Mouse (Mus musculus) lung, embryonic 16.5 days (tissue): ENCODE measurements around the gene Rps27rt. TPM values are rescaled to one million over a fixed set of nuclear protein-coding genes. Genes with fewer than 3 reads are reported as not detected.

Source experiments
- ATAC-seq: fragments of 200-750 bp; cut with Nextera tagmentation; 2 replicates; pipeline ENCODE4 v1.8.0; 2017; ENCODE audit warnings: low read depth, mild to moderate bottlenecking, moderate library complexity
- H3K27ac ChIP-seq: fragments of 300-500 bp; sonication (generic); 2 replicates; pipeline ENCODE4 v1.5.1; 2014; ENCODE audit warnings: mild to moderate bottlenecking, control low read depth, low read length
- H3K27me3 ChIP-seq: fragments of 300-500 bp; sonication (generic); 2 replicates; pipeline ENCODE4 v1.6.1; 2014; ENCODE audit warnings: low read depth, low read length, mixed read lengths; ENCODE audit not compliant: control insufficient read depth, insufficient read depth
- H3K36me3 ChIP-seq: fragments of 300-500 bp; sonication (generic); 2 replicates; pipeline ENCODE4 v1.6.1; 2014; ENCODE audit warnings: low read length; ENCODE audit not compliant: control insufficient read depth, insufficient read depth
- H3K4me1 ChIP-seq: fragments of 300-500 bp; sonication (generic); replicated peaks from 2 replicates; pipeline ENCODE4 v1.6.1; 2014; ENCODE audit warnings: low read length, mixed read lengths; ENCODE audit not compliant: control insufficient read depth, insufficient read depth
- H3K4me2 ChIP-seq: fragments of 300-500 bp; sonication (generic); 2 replicates; pipeline ENCODE4 v1.6.1; 2014; ENCODE audit warnings: low read depth, low read length, control low read depth
- H3K4me3 ChIP-seq: fragments of 300-500 bp; sonication (generic); 2 replicates; pipeline ENCODE4 v1.5.1; 2014; ENCODE audit warnings: mild to moderate bottlenecking, low read length, control low read depth
- H3K9ac ChIP-seq: fragments of 300-500 bp; sonication (generic); 2 replicates; pipeline ENCODE4 v1.6.1; 2014; ENCODE audit warnings: low read length, control low read depth
- H3K9me3 ChIP-seq: fragments of 300-500 bp; sonication (generic); 2 replicates; pipeline ENCODE4 v1.6.1; 2016; ENCODE audit warnings: low read length; ENCODE audit not compliant: control insufficient read depth
- WGBS: fragments of 180-500 bp; shearing (Covaris S2); extraction: QIAGEN DNeasy Blood & Tissue Kit; methylation state at CpG from one replicate; pipeline ENCODE4 v1.1.7; 2014; 5-methylcytosine and 5-hydroxymethylcytosine counted together
- polyA plus RNA-seq: library from polyadenylated mRNA; unstranded; fragments of >200 nt; fragmentation: Nextera tagmentation; extraction: Ambion mirVana; gene quantifications from 2 replicates; pipeline ENCODE4 v1.2.1, GENCODE M21; 2015

Gene Rps27rt
- polyA plus RNA-seq, 1 experiment from 2014 or later = 402 TPM

DNA sequence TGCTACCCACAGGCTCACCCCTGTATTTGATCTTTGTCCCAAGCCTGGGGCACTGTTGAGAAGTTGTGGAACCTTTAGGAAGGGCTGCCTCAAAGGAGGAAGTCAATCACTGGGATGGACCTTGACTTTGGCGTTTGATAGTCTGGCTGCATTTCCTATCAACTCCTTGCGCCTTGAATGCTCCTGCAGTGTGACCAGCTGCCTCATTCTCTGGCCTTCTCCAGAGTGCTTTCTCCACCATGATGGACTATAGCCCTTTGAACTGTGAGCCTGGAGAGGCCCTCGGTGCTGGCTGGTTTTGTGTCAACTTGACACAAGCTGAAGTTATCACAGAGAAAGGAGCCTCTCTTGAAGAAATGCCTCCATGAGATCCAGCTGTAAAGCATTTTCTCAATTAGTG, 37.9 kb downstream of the Rps27rt start:
- Histone ChIP-seq H3K4me2 (no peak overlapping the region), H3K9ac (no peak overlapping the region), H3K27me3 (no peaks in the 10 kb centered on the region), H3K9me3 (no peaks in the 10 kb centered on the region), H3K27ac (no peak overlapping the region), H3K4me1 (no peaks in the 10 kb centered on the region), H3K36me3 (no peaks in the 10 kb centered on the region), H3K4me3 (no peak overlapping the region)
- no peak for ATAC-seq
- 90% methylated on average over 3 of the region's 3 CpGs for WGBS

GRCm38 (mm10) chr9:114936687-114937086, 45.9 kb downstream of the Rps27rt start:
- ATAC-seq = no peak
- Histone ChIP-seq H3K9ac (no peak overlapping the region), H3K9me3 (no peaks in the 10 kb centered on the region), H3K4me1 (peaks cover 8% of the 10 kb centered on the region; the same call in 1 of the 2 replicates), H3K4me3 (no peak overlapping the region), H3K36me3 (no peaks in the 10 kb centered on the region), H3K27me3 (no peaks in the 10 kb centered on the region), H3K4me2 (no peak overlapping the region), H3K27ac (no peak overlapping the region)
- WGBS = 68% methylated on average over 2 of the region's 2 CpGs

GRCm38 (mm10) chr9:114935321-114935720, 47.2 kb downstream of the Rps27rt start:
- H3K4me1 ChIP-seq = peaks cover 8% of the 10 kb centered on the region; the same call in 1 of the 2 replicates
- H3K9me3 ChIP-seq = no peaks in the 10 kb centered on the region
- ATAC-seq = no peak
- WGBS = 86% methylated on average over 4 of the region's 4 CpGs
- H3K36me3 ChIP-seq = no peaks in the 10 kb centered on the region
- H3K4me3 ChIP-seq = no peak overlapping the region
- H3K27me3 ChIP-seq = no peaks in the 10 kb centered on the region
- H3K9ac ChIP-seq = no peak overlapping the region
- no peak overlapping the region for H3K27ac ChIP-seq
- no peak overlapping the region for H3K4me2 ChIP-seq

- no peaks in the 10 kb centered on the region for H3K36me3 ChIP-seq
- WGBS = 55% methylated on average over 11 of the region's 11 CpGs
- 0 out of 2 replicates have a peak overlapping the region, but pooled peaks have one; percentile 12 for H3K9ac ChIP-seq
- no peak overlapping the region for H3K27ac ChIP-seq
- peak overlapping the region; percentile 80 for H3K4me2 ChIP-seq
- peak overlapping the region; percentile 69 for H3K4me3 ChIP-seq
- no peaks in the 10 kb centered on the region for H3K9me3 ChIP-seq
- H3K27me3 ChIP-seq = no peaks in the 10 kb centered on the region
- peak; percentile 0; the same call in 1 of the 2 replicates for ATAC-seq
- peaks cover 8% of the 10 kb centered on the region; the same call in 1 of the 2 replicates for H3K4me1 ChIP-seq
Measured at GRCm38 (mm10) chr9:114934231-114934630, 48.3 kb downstream of the Rps27rt start.

GRCm38 (mm10) chr9:114933723-114934171, 48.8 kb downstream of the Rps27rt start, which contains the start of gene Gpd1l:
Gene Gpd1l, minus strand, starts transcription at chr9:114933987.
- no peaks in the 10 kb centered on the region for H3K36me3 ChIP-seq
- no peaks in the 10 kb centered on the region for H3K27me3 ChIP-seq
- WGBS = under 1% methylated on average over 30 of the region's 30 CpGs
- peak within 1 kb of the TSS; percentile 84 for H3K27ac ChIP-seq
- peak within 1 kb of the TSS; percentile 75 for H3K9ac ChIP-seq
- H3K9me3 ChIP-seq = no peaks in the 10 kb centered on the region
- H3K4me1 ChIP-seq = peaks cover 8% of the 10 kb centered on the region; the same call in 1 of the 2 replicates
- peak within 1 kb of the TSS; percentile 80 for H3K4me2 ChIP-seq
- H3K4me3 ChIP-seq = peak within 1 kb of the TSS; percentile 69
- peak; percentile 99 for ATAC-seq

DNA sequence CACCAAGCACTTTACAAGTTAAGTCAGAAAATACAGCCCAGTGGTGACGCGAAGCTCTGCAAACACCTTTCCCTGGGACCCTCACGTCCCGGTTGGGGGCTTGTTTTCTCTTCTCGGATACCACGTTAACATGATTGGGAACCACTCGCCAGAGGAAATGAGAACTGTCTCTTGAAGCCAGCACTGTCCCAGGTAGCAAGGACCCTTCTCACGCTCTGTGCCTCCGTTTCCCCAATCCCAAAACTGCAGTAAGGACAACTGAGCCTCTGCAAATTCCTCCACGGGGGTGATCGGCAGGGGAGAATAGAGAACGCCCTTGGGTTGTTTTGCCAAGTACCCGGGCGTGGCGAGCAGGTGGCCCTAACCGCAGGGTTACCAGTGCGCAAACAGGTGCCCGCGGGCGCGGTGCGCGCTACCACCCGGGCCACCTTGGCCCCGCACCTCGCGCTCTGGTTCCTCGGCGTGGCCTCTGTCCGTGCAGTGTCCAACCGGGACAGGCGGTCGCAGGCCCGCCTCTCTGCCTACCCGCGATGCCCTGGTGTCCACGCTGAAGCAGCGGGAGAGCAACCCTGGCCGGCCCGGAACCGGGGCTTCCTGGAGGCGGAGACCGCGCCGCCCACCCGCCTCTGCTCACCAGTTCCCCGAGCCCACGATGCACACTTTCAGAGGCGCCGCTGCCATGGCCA, 49.4 kb downstream of the Rps27rt start:
- peak overlapping the region; percentile 69 for H3K4me3 ChIP-seq
- H3K4me1 ChIP-seq = peaks cover 8% of the 10 kb centered on the region; the same call in 1 of the 2 replicates
- no peaks in the 10 kb centered on the region for H3K27me3 ChIP-seq
- under 1% methylated on average over 50 of the region's 50 CpGs for WGBS
- peak overlapping the region; percentile 80 for H3K4me2 ChIP-seq
- peak overlapping the region; percentile 75 for H3K9ac ChIP-seq
- ATAC-seq = no peak; the same call in 1 of the 2 replicates
- H3K27ac ChIP-seq = peak overlapping the region; percentile 84
- no peaks in the 10 kb centered on the region for H3K36me3 ChIP-seq
- H3K9me3 ChIP-seq = no peaks in the 10 kb centered on the region

GRCm38 (mm10) chr9:114932607-114933006, 49.9 kb downstream of the Rps27rt start:
- H3K9me3 ChIP-seq = no peaks in the 10 kb centered on the region
- H3K27ac ChIP-seq = no peak overlapping the region
- WGBS = 17% methylated on average over 13 of the region's 13 CpGs
- H3K9ac ChIP-seq = peak overlapping the region; percentile 75
- peak overlapping the region; percentile 69 for H3K4me3 ChIP-seq
- H3K36me3 ChIP-seq = no peaks in the 10 kb centered on the region
- ATAC-seq = no peak
- no peaks in the 10 kb centered on the region for H3K27me3 ChIP-seq
- peak overlapping the region; percentile 80 for H3K4me2 ChIP-seq
- peaks cover 8% of the 10 kb centered on the region; the same call in 1 of the 2 replicates for H3K4me1 ChIP-seq

Other genes starting within 250 kb of the Rps27rt start
- gene Cmtm7, start 200.9 kb downstream of the Rps27rt start, polyA plus RNA-seq = 78.1 and 88.7 TPM in 2 replicates
- gene Cmtm8, start 138.6 kb downstream of the Rps27rt start, polyA plus RNA-seq = 118 and 126 TPM in 2 replicates
- 17.7 and 18.1 TPM in 2 replicates for gene Gpd1l, start 48.8 kb downstream of the Rps27rt start, polyA plus RNA-seq
- 2.2 and 3.5 TPM in 2 replicates for gene Osbpl10, start 4.2 kb downstream of the Rps27rt start, polyA plus RNA-seq